Mouse (Mus musculus): ENCODE results near the gene Sclt1.

GRCm38 (mm10) chr3:41580401-41581323, 161.7 kb downstream of the Sclt1 start:
- no peak for TF ChIP-seq CTCF (IDR thresholded peaks at IDR 0.05; ENCODE audit: low read depth, low read length)
- TF ChIP-seq POLR2A (IDR thresholded peaks at IDR 0.05; ENCODE audit: borderline replicate concordance, low read depth, low read length): no peak

All from bone marrow macrophage, adult 2 months (primary cell).